Mouse (Mus musculus) hindbrain, embryonic 14.5 days (tissue): Measurements from ENCODE around the gene Rnf7. TPM values are rescaled to one million over a fixed set of nuclear protein-coding genes. Genes with fewer than 3 reads are reported as not detected.

Experiments
- ATAC-seq: fragments of 200-750 bp; cut with Nextera tagmentation; 2 replicates; pipeline ENCODE4 v1.8.0; 2017; ENCODE audit warnings: moderate number of reproducible peaks, mild to moderate bottlenecking, moderate TSS enrichment, moderate library complexity; ENCODE audit not compliant: low FRiP score
- DNase-seq: peaks from one replicate; pipeline ENCODE4 v3.0.0-alpha.2; 2015; ENCODE audit warnings: low spot score
- H3K27ac ChIP-seq: fragments of 300-500 bp; sonication (generic); 2 replicates; pipeline ENCODE4 v1.5.1; 2014; ENCODE audit warnings: mild to moderate bottlenecking, moderate library complexity
- H3K27me3 ChIP-seq: fragments of 300-500 bp; sonication (generic); 2 replicates; pipeline ENCODE4 v1.6.1; 2014; ENCODE audit warnings: mild to moderate bottlenecking, low read length, mixed read lengths; ENCODE audit not compliant: control insufficient read depth, insufficient read depth
- H3K36me3 ChIP-seq: fragments of 300-500 bp; sonication (generic); replicated peaks from 2 replicates; pipeline ENCODE4 v1.6.1; 2014; ENCODE audit not compliant: control insufficient read depth, insufficient read depth
- H3K4me1 ChIP-seq: fragments of 300-500 bp; sonication (generic); replicated peaks from 2 replicates; pipeline ENCODE4 v1.6.1; 2014; ENCODE audit warnings: antibody characterized with exemption, low read length, mixed read lengths; ENCODE audit not compliant: control insufficient read depth, insufficient read depth
- H3K4me2 ChIP-seq: fragments of 300-500 bp; sonication (generic); replicated peaks from 2 replicates; pipeline ENCODE4 v1.6.1; 2014; ENCODE audit warnings: mild to moderate bottlenecking, moderate library complexity
- H3K4me3 ChIP-seq: fragments of 300-500 bp; sonication (generic); replicated peaks from 2 replicates; pipeline ENCODE4 v1.5.1; 2014; ENCODE audit warnings: mild to moderate bottlenecking, low read length
- H3K9ac ChIP-seq: fragments of 300-500 bp; sonication (generic); 2 replicates; pipeline ENCODE4 v1.6.1; 2014
- H3K9me3 ChIP-seq: fragments of 300-500 bp; sonication (generic); 2 replicates; pipeline ENCODE4 v1.6.1; 2016; ENCODE audit warnings: low read length; ENCODE audit not compliant: control insufficient read depth
- WGBS: fragments of 180-500 bp; shearing (Covaris S2); extraction: QIAGEN DNeasy Blood & Tissue Kit; methylation state at CpG from one replicate; pipeline ENCODE4 v1.1.7; 2014; 5-methylcytosine and 5-hydroxymethylcytosine counted together
- polyA plus RNA-seq: library from polyadenylated mRNA; unstranded; fragments of >200 nt; fragmentation: Nextera tagmentation; extraction: Ambion mirVana; gene quantifications from 2 replicates; pipeline ENCODE4 v1.2.1, GENCODE M21; 2014

Rnf7 gene
- polyA plus RNA-seq, 1 experiment from 2014 or later: 268 TPM

- H3K27ac ChIP-seq: no peak overlapping the region
- H3K4me3 ChIP-seq: no peak overlapping the region
- H3K27me3 ChIP-seq: no peaks in the 10 kb centered on the region
- DNase-seq (no peak), ATAC-seq (no peak)
- H3K9ac ChIP-seq: no peak overlapping the region
- H3K4me1 ChIP-seq: no peaks in the 10 kb centered on the region
- no peak overlapping the region for H3K4me2 ChIP-seq
- no peaks in the 10 kb centered on the region for H3K9me3 ChIP-seq
- H3K36me3 ChIP-seq: no peaks in the 10 kb centered on the region
- 62% methylated on average over 3 of the region's 3 CpGs for WGBS
Observed at GRCm38 (mm10) chr9:96431081-96431480, 47.4 kb downstream of the Rnf7 start.

- 83% methylated on average over 17 of the region's 17 CpGs for WGBS
- ATAC-seq: no peak
- Histone ChIP-seq H3K4me1 (no peaks in the 10 kb centered on the region), H3K27ac (no peak overlapping the region), H3K9me3 (no peaks in the 10 kb centered on the region), H3K4me2 (no peak overlapping the region), H3K27me3 (no peaks in the 10 kb centered on the region), H3K4me3 (no peak overlapping the region), H3K9ac (no peak overlapping the region), H3K36me3 (no peaks in the 10 kb centered on the region)
- DNase-seq: no peak
Observed at GRCm38 (mm10) chr9:96428336-96429046, 50.0 kb downstream of the Rnf7 start.

GRCm38 (mm10) chr9:96424027-96424426 is 54.4 kb downstream of the Rnf7 start:
- H3K27me3 ChIP-seq: no peaks in the 10 kb centered on the region
- no peaks in the 10 kb centered on the region for H3K4me1 ChIP-seq
- H3K27ac ChIP-seq: no peak overlapping the region
- no peaks in the 10 kb centered on the region for H3K9me3 ChIP-seq
- WGBS: 50% methylated on average over 8 of the region's 8 CpGs
- DNase-seq (no peak), ATAC-seq (no peak)
- no peak overlapping the region for H3K4me2 ChIP-seq
- no peak overlapping the region for H3K4me3 ChIP-seq
- no peaks in the 10 kb centered on the region for H3K36me3 ChIP-seq
- no peak overlapping the region for H3K9ac ChIP-seq

Other genes with a start within 250 kb of the Rnf7 start
- 181 and 197 TPM in 2 replicates for gene Atp1b3, start 114.2 kb downstream of the Rnf7 start, polyA plus RNA-seq
- gene Gm28729, start 46.6 kb upstream of the Rnf7 start, polyA plus RNA-seq: 0.17 and 0.44 TPM in 2 replicates
- 17.8 and 21.1 TPM in 2 replicates for gene Rasa2, start 152.9 kb upstream of the Rnf7 start, polyA plus RNA-seq